Mouse (Mus musculus) urinary bladder, adult 2 months (tissue): Measurements from ENCODE around the gene Ddx31. TPM values are rescaled to one million over a fixed set of nuclear protein-coding genes. Genes with fewer than 3 reads are reported as not detected.

Source experiments
- DNase-seq: peaks from one replicate; pipeline ENCODE4 v3.0.0; 2022; ENCODE audit warnings: low spot score
- polyA plus RNA-seq: library from polyadenylated mRNA; depleted of rRNA; stranded (reverse); fragments of >200 nt; gene quantifications from 2 replicates; pipeline ENCODE4 v1.2.3, GENCODE M21; 2012

Gene Ddx31
- polyA plus RNA-seq, 1 experiment: 6.5 TPM

DNA sequence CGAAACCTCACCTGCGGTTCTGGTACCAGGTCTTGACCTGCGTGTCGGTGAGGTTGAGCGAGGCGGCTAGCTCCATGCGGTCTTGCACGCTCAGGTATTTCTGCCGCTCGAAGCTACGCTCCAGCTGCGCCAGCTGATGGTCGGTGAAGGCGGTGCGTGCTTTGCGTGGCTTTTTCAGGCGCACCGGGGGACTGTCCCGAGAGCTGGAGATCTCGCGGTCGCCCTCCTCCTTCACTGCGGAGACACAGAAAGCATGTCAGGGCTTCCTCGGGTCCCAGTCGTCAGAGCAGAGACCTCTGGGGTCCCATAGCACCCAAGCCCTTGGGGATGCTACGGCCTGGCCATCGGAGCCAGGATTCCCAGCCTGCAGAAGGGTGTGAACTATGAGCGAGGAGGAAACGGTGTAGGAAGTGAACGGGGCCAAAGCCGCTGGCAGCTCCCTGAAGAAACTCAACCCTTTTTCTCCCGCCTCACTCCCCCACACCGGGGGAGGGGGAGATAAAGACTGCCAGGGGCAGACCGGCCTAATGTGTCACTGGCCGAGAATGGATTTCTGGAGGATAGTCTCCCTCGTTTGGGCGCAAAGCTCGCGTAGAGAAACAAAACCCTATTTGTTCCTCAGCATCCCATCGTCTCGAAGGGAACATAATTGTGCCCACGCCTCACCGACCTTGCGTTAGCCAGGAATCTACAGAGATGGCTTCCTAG lies 71.3 kb downstream of the Ddx31 start:
- DNase-seq: no peak

DNA sequence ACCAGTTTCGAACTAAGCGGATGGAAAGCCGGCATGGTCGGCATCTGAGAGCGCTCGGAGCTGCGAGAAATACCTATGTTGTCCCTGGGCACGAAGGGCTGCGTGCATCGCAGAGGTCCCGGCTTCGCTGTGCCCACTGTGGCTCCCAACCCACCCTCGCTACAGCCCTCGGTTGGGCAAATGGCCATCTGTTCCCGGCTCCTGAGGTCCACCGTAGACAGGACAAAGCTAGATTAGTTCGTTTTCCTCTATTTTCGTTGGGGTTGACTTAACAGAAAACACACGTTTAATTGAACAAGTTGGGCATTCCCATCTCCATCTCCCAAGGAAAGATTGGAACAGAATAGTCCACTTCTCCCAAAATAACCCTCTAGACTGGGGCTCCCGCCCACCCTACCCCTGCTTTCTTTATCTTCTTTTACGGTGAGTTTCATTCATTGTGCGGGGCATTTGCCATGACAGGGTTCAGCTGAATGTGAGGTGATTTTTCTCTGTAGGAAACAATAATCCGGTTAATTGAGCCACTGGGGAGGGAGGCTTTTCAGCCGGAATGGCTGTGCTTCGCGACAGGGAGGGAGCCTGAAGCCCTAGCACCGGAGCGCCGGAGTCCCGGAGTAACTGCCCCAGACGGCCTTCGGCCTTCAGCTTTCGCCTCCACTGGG lies 72.0 kb downstream of the Ddx31 start:
- DNase-seq: no peak

DNA sequence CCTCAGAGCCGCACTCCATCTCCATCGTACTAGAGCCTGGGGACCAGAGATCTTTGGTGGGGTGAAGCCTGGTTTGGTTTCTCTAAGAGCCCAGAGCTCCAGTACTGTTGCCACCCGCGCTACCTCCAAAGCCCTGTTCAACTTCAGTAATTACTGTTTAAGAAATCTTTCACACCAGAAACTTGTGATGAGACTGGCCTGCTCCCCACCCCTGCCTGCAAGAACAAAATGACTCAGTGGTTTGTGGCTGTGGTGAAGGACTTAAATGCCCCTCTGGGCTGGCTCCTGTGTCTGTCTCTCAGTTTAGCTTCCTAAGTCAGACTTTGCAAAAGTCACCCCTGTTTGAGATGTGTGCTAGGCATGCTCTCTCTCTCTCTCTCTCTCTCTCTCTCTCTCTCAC lies 72.8 kb downstream of the Ddx31 start:
- no peak for DNase-seq

DNA sequence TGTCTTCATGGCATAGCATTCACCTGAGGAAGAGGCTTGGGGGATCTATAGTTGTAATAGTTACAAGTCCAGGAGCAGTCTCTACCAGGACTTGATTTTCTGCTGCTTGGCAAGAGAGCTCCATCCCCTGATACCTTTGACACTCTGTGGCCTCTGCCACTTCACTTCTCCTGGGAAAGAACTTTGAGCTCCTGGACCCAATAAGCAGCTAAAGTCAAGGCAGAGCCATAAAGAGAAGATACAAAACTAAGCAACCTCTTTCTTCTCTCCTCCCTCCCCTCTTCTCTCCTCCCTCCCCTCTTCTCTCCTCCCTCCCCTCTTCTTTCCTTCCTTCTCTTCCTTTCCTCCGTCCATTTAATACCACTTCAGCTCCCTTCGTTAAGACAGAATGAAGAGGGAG lies 73.9 kb downstream of the Ddx31 start:
- no peak for DNase-seq

DNA sequence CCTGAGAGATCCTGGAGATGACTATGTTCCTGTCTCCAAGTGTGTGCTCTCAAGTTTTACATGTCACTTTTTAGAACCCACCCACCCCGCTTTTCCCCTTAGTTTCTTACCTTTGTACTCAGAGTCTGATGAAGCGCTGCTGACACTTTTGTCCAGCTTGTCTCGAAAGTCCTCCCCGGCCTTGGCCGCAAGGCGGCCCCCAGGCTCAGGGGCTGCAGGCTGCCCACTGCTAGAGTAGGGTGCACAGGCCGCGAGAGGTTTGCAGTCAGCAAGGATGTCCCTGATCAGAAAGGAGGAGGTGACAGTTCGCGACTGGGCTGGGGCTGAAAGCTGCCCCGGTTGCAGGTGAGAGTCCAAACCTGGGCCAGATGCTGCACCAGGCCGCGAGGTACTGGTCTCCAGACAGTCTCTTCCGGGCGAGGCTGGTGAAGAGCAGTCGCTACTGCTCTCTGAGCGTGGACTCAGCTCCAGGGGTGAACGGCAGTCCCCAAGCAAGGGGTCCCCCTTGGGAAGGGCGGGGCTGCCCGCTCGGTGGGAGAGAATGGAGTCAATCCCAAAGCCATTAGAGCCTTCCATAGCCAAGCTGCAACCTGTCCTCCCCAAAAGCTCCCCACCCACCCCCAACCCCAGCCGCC lies 75.0 kb downstream of the Ddx31 start:
- no peak for DNase-seq

DNA sequence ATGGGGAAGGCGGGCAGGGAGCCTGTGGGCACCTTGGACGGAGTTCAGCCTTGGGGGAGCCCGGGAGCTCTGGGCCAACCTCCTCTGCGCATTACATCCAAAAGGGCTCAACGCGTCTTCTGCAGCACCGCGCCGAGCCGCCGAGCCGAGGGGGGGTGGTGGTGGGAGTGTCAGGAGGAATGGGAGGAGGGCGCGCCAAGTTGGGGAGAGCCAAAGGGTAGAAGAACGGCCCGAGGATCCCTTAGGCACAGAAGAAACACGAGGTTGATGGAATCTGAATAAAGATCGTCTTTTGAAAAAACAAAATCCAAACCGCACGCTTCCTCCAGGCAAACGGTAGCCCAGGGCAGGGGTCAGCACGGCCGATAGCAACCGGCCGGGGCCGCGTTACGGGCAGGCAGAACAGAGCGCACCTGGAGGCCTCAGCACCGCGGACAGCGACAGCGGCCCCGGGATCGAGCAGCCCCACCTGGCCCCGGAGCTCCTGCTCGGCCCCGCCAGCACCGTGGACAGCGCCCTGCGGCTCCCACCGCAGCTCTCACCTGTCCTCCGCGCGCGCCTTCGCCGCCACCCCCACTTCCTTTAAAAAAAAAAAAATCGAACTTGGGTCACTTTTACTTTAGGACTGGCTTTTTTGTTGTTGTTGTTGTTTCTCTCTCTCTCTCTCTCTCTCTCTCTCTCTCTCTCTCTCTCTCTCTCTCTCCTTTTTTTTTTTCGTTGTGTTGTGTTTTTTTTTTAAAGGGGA lies 75.7 kb downstream of the Ddx31 start:
- DNase-seq: peak; percentile 69

DNA sequence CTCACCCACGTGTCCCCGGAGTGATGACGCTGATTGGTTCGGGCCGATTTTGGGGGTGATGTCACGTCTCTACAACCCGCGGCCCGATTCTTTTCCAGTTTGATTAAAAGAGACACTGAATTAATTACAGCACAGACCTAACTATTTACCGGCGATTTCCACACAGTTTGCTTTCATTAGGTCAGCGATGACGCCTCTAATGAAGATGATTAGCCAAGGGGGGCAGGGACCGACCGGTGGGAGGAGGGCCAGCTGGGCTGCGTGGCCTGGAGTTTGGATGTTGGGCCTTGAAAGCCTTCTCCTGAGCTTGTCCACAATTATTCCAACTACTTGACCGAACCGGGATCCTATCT lies 76.3 kb downstream of the Ddx31 start, which contains the start of gene Barhl1:
Gene Barhl1, minus strand, starts transcription at position 156 of the 353 bp plus-strand sequence.
- DNase-seq: no peak

DNA sequence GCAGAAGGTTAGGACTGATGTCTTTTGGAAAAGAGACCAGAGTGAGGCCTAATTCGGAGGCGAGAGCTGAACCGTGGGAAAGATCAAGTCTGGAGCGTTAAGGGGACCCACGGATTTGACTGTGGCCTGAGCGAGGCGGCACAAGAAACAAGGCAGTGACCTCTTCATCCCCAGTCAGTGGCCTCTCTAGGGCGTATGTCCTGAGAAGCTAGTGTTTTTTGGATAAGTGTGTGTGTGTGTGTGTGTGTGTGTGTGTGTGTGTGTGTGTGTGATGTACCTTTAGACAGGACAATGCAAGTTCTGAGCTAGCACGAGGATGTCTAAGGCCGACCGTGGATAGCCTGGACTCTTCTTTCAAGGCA lies 76.9 kb downstream of the Ddx31 start:
- no peak for DNase-seq

DNA sequence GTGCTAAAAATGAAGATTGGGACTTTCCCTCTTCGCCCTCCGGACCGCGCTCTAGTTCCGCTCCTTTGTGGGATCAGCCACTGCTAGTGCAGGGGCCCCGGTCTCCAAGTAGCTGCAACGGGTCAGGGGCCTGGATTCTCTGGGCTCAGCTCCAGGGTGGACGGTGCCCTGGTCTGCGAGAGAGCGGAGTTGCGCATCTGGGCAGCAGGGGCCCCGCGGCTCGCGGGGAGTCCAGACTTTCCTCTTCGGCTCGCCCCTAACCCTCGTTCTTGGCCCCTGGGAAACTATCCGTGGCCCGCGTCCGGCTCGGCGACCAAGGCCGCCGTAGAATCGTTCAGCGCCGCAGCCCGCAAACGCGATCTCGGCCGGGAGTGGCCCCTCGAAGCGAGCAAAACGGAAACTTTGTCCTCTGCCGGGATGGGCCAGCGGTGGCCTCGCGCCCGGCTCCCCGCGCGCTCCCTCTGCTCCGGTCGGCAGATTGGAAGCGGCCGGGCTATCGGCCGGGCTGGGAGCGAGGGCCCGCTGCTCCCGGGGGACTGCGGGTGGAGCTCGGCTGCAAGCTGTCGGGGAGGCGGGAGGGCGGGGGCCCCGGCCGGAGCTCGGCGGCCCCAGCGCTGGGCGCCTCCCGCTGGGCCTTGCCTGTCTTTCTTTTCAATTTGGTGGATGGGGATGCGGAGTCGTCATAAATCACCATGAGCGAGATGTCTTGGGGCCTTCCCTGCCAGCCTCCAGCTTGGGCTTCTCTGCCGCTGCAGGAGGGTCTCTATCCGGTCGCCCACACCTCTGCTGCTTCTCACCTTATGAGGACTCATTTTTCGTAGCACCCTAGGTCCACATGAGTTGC lies 77.5 kb downstream of the Ddx31 start:
- DNase-seq: no peak

DNA sequence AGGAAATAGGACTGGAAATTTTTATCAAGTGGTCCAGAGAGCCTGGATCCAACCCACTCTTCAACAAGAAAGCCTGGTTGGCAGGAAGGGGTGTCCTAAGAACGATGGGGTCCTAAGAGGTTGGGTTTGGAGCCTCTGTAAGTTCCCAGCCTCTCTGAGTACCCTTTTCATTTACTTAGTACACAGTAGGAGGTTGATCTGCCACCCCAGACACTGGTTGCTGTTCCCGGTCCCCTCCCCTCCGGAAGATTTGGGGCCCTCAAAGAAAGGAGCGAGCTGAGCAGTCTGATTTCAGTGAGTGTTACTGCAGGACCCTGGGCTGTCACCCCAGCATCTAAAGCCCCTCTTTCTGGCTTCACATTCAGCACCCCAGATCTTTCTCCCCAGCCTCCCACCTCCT lies 78.8 kb downstream of the Ddx31 start:
- no peak for DNase-seq

DNA sequence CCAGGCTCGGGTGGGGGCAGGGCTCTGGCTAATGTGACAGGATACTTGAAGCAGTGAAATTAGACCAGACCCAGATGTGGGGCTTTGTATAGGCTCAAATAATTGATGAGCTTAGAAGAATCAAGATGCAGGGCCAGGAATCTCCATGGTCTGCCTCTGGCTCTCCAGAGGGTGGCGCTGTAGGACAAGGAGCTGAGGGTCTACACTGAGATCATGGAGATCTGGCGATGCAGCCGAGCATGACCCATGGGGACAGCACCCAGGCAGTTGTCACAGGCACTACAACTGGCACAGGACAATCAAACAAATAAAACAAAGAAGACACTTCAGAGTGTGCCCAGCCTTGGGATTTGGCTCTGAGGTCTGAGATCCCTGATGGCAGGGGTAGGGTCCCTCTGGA lies 83.7 kb downstream of the Ddx31 start:
- DNase-seq: peak; percentile 34

DNA sequence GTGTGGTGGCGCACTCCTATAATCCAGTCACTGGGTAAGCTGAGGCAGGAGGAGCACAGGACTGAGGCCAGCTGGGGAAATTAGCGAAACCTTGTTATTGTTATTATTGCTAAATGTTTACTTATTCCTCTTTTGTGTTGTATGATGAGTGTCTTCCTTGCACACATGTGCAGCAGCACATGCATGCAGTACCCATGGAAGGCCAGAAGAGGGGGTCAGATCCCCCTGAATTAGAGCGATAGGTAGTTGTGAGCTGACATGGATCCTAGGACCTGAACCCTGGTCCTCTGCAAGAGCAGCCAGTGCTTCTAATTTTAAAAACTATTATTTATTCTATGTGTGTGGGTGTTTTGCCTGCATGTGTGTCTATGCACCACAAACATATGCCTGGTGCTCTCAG lies 90.4 kb downstream of the Ddx31 start:
- DNase-seq: no peak

DNA sequence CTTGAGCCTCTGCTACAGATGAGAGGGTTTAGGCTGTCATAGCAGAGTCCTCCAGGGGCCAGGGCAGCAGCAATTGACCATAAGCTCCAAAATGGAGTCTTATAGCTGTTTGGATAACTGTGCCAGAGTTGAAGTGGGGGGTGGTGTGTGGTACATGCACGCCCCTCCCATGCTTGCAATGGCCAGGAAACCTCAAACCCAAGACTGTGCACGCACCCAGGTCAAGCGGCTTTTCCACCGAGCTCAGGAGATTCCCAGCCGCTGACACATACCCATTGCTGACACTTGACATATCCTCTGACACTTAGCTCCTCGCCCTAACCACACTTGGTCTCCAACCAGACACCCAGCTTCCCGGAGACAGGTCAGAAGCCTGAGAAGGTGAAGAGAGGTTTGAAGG lies 98.8 kb downstream of the Ddx31 start:
- DNase-seq: no peak

DNA sequence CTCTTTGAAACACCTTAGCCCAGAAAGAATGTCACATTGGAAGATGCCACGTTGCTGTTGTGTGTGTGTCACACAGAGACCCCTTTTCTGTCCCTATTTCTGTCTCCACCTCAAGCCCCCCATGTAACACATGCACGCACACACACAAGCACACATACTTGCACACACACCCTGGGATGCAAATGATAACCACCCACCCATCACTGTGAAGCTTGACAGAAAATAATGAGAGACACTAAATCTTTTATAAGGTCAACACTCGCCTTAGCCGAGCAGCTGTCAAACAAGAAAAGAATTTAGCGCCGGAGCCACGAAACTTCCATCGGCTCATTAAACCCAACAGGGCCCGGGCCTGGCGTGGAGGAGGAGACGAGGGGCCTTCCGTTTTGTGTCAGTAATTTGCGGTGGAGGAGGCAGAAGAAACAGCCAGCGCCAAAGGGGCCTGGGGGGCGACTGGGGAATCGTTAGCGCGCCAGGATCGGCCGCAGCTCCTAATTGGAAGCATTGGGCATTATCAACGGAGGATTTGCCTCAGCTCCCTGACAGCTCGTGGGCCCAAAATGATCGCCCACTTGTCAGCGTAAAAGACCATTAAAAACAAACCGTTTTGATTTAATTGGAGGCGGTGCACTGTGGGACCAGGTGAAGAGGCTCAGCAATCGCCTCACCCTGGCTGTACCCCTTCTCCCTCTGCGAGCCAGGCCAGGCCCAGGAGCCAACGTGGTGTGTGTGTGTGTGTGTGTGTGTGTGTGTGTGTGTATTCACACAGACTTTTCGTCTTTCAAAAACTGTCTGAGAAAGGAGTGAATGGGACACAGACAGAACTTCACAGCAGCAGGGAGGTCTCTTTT lies 103.7 kb downstream of the Ddx31 start:
- DNase-seq: no peak

DNA sequence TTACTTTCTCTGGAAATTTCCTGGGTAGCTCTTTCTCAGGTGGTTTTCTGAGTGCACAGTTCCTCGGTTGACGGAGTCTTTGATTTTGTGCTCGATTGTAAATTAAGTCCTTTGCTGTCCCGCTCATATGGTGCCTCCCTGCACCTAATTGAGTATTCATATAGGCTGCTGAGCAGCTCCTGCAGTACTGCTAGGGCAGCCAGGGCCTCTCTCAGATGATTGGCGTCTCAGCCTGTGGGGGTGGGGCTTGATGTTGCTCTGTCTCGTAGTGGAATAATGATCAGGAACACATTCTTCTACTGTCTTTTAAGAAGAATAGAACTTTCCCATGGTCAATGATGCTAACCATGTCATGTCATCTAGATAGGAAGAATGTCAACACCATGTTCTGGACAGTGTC lies 105.2 kb downstream of the Ddx31 start:
- DNase-seq: no peak

DNA sequence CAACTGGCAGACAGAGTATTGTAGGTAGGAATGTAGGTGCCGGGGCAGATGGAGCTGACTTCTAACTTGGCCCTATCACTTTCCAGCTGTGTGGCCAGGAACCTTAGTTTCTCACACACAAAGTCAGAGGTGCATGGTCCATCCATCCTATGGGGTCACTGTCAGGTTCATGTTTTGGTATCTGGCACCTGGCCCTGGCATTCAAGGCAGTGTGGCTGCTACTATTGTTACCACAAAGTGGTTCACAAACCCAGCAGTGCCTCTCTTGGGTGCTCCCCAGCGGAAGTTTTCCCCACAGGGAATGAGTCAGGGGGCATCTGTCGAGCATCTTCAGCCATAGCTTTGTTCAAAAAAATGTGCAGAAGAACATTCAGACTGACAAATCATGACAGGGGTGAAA lies 106.1 kb downstream of the Ddx31 start:
- no peak for DNase-seq

DNA sequence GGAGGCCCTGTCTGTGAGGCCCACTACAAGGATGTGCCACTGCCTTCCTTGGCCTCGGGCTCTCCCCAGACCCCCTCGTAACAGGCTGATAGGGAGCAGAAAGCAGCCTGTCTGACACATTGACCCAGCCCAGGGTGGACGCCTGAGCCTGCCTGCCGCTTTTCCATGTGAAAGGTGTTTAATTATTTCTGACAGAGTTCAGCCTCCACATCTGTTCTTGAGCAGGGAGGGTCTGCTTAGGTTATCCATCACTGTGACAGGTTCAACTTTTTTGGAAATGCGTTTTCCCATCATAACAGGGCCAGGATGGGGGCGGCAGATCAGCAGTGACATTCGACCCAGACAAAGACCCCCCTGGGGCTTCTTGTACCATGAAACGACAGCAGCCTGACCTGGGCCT lies 112.8 kb downstream of the Ddx31 start:
- DNase-seq: no peak

DNA sequence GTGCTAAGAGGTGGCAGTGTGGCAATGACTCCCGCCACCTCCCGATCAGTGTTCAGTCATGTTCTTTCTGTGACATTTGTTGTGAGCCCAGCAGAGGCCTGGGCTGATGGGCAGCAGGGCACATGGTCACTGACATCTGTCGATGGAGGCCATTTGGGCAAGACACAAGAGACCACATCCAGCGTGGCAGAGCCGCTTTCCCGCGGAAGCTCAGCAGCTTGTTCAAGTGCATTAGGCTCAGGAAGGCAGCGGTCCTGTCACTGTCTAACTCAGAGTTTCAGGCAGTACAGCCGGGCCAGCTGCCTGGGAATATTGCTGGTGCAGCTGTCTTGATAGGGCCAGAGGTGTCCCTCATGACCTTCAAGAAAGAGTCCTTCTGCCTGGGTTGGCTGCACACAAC lies 114.4 kb downstream of the Ddx31 start:
- DNase-seq: no peak
